Mouse (Mus musculus): ENCODE data around the gene Prdm11.

GRCm38 (mm10) chr2:92940963-92941362 is 105.0 kb downstream of the Prdm11 start:
- TF ChIP-seq CTCF (IDR thresholded peaks at IDR 0.05; ENCODE audit: low read depth, low read length), result no peak
- TF ChIP-seq POLR2AphosphoS5 (IDR thresholded peaks at IDR 0.05; ENCODE audit: insufficient replicate concordance, low read depth, low read length), result no peak
- no peak for TF ChIP-seq GATA1 (IDR thresholded peaks at IDR 0.05; ENCODE audit: borderline replicate concordance, low read length)
- TF ChIP-seq TAL1 (conservative IDR thresholded peaks at IDR 0.05; ENCODE audit: low read depth, low read length), result no peak
- TF ChIP-seq GATA2 (IDR thresholded peaks at IDR 0.05; ENCODE audit: borderline replicate concordance, low read depth, low read length), result no peak

Data from G1E (cell line).